Mouse (Mus musculus): ENCODE results near the gene Prkce.
A peak's percentile ranks its signal among the peaks of the same experiment; 100 is the strongest.

Gene Prkce

GRCm38 (mm10) chr17:86371101-86371561, 203.5 kb downstream of the Prkce start:
- DNase-seq (ENCODE audit: low spot score): no peak

GRCm38 (mm10) chr17:86376389-86376788, 208.8 kb downstream of the Prkce start:
- no peak for DNase-seq (ENCODE audit: low spot score)

GRCm38 (mm10) chr17:86377863-86378262, 210.3 kb downstream of the Prkce start:
- DNase-seq (ENCODE audit: low spot score): no peak

DNA sequence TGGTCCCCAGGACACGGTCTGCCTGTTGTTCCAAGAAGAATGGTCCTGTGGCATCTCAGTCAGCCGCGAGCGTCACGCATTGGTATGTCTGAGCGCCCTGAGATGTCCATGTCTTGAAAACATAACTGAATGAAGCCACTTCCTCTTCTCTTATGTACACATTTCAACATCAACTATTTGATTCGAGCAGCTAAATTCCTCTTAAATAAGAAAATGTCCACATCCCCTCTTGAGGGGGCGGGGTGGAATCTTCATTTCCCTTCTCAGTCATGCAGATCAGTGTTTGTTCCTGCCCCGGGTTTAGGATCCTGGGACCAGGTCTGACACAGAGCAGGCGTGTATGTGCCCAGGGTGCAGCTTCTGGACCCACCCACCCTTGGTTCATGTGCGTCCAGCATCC, 211.0 kb downstream of the Prkce start:
- no peak for DNase-seq (ENCODE audit: low spot score)

- DNase-seq (ENCODE audit: low spot score): no peak
These were observed 212.0 kb downstream of the Prkce start for GRCm38 (mm10) chr17:86379405-86380137.

- no peak for DNase-seq (ENCODE audit: low spot score)
These were observed 213.9 kb downstream of the Prkce start for GRCm38 (mm10) chr17:86381464-86381863.

GRCm38 (mm10) chr17:86382885-86383284, 215.3 kb downstream of the Prkce start:
- no peak for DNase-seq (ENCODE audit: low spot score)

- DNase-seq (ENCODE audit: low spot score): no peak
These were observed 216.4 kb downstream of the Prkce start for GRCm38 (mm10) chr17:86383699-86384572.

- no peak for DNase-seq (ENCODE audit: low spot score)
These were observed 224.9 kb downstream of the Prkce start for GRCm38 (mm10) chr17:86392475-86392874.

- no peak for DNase-seq (ENCODE audit: low spot score)
These were observed 225.6 kb downstream of the Prkce start for GRCm38 (mm10) chr17:86393191-86393590.

DNA sequence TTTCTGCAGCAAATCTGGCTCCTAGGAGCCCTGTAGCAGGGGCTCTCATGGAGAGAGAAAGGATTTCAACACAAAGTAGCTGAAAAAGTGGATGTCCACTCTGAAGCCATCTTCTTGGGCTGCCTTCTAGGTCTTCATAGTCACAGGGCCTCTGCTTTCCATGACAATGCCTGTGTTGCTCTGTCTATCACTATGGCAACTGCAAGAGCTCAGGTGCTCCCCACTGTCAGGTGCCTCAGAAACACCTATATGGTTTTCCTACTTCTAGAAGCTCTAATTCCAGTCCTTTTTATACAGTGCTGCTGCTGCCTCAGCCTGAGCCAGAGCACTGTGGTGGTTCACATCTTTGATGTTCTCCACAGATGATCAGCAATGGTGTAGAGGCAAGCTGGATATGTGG, 229.5 kb downstream of the Prkce start:
- DNase-seq (ENCODE audit: low spot score): no peak

- no peak for DNase-seq (ENCODE audit: low spot score)
These were observed 230.1 kb downstream of the Prkce start for GRCm38 (mm10) chr17:86397647-86398046.

- DNase-seq (ENCODE audit: low spot score): no peak
These were observed 230.6 kb downstream of the Prkce start for GRCm38 (mm10) chr17:86398226-86398625.

DNA sequence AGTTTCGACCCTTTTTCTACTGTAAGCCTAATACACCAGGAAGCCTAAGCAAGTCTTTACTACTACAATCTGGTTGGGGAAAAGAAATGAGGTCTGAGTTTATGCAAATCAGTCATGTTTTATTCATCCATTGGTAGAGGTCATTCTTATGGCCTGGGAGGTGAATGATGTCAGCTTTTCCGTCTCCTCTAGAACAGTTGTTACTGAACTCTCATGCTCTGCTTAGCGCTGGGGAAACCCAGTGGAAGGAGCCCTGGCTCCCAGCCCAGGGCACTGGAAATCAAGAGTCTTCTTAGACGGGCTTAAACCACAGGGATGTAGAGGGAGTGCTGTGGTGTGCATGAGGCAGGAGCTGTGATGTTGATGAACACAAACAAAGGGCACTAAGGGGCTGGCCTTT, 232.4 kb downstream of the Prkce start:
- DNase-seq (ENCODE audit: low spot score): peak; percentile 68

- DNase-seq (ENCODE audit: low spot score): no peak
These were observed 237.4 kb downstream of the Prkce start for GRCm38 (mm10) chr17:86404795-86405501.

- DNase-seq (ENCODE audit: low spot score): no peak
These were observed 238.1 kb downstream of the Prkce start for GRCm38 (mm10) chr17:86405644-86406043.

- DNase-seq (ENCODE audit: low spot score): no peak
These were observed 240.5 kb downstream of the Prkce start for GRCm38 (mm10) chr17:86407921-86408613.

- no peak for DNase-seq (ENCODE audit: low spot score)
These were observed 241.0 kb downstream of the Prkce start for GRCm38 (mm10) chr17:86408614-86409006.

- no peak for DNase-seq (ENCODE audit: low spot score)
These were observed 241.9 kb downstream of the Prkce start for GRCm38 (mm10) chr17:86409485-86409884.

- DNase-seq (ENCODE audit: low spot score): no peak
These were observed 242.9 kb downstream of the Prkce start for GRCm38 (mm10) chr17:86410496-86410895.

DNA sequence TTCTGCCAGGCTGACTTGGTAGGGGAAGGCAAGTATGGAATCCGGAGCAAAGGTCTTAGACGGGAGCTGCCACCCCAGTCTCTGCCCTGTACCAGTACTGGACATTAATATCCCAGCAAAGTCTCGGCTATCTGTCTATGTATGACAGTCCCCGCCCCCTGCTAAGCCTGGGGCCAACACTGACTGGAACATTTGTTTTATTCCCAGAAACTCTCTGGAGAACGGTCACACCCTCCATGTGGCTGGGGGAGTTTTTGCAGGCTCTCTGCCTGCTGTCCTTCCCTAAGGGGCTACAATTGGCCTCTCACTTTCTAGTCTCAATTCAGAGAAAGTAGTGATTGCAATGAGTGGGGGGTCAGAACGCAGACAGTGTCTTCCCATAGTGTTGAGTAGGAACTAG, 244.6 kb downstream of the Prkce start:
- no peak for DNase-seq (ENCODE audit: low spot score)

- DNase-seq (ENCODE audit: low spot score): no peak
These were observed 247.0 kb downstream of the Prkce start for GRCm38 (mm10) chr17:86414608-86415007.

Data from lung, postnatal 25 days (tissue).